Mouse (Mus musculus): ENCODE measurements around the gene Olfr10.

DNA sequence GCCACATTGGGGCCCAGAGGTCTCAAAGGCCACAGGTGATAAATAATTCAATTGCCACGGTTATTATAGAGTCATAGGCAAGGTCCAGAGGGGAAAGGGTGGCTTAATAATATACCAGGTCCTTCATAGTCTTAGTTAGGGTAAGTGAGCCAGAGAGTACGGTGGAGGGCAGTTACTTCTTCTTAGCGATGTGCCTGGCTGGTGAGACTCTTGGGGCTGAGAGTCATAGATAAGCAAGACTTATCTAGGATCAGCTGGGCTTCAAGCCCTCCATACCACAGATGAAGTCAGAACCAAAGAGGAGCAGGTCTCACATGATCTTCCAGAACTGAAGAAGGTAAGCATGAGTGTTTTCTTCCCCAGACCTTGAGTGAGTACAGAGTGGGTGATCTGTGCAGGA, 26.3 kb upstream of the Olfr10 start, which contains the start of gene Olfr1393:
- TF ChIP-seq GATA1 (IDR thresholded peaks at IDR 0.05; ENCODE audit: borderline replicate concordance, low read length) = no peak
- no peak for TF ChIP-seq FLI1 (IDR thresholded peaks at IDR 0.05; ENCODE audit: low read length)

All from megakaryocyte, embryonic 14.5 days (primary cell).